Mouse (Mus musculus) mammary gland, adult 2 months (tissue): Measurements from ENCODE around the gene Cdc6. TPM values are rescaled to one million over a fixed set of nuclear protein-coding genes. Genes with fewer than 3 reads are reported as not detected.

Experiments used
- polyA plus RNA-seq: library from polyadenylated mRNA; depleted of rRNA; stranded (reverse); fragments of >200 nt; gene quantifications from 2 replicates; pipeline ENCODE4 v1.2.3, GENCODE M21; 2012; ENCODE audit warnings: low replicate concordance; rRNA removed

Gene Cdc6
- polyA plus RNA-seq, result 0.30 and 0.56 TPM in 2 replicates

DNA sequence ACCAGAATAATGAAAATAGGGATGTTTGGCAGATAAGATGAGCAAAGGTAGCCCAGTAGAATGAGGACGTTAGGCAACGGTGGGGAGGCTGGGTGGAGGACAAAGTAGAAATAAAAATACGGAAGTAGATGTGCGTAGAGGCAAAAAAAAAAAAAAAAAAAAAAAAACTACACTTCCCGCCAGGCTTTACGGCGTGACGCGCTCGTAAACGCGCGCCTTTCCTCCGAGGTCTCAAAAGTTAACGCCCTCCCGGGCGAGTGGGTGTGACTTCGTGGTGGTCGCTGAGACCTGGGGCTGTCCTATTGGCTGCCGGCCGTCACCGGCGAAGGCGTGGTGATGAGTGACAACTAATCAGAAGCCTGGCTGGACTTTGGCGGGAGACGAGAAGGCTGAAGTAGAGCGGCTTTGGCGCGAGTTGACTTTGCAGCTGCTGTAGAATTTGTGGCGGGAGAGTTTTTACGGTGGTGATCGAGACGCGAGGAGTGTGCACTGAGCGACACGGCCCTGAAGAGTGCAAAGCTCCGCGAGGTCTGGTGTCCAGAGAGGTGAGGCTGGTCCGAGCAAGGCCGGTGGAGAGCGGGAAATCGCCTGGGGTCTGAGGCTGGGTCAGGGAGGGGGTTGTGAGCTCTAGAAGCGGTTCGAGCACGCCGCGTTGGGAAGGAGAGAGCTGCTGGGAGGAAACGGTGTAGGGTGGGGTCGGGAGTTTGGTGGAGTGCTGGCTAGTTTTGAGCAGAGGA lies at the start of gene Cdc6:
Gene Cdc6, plus strand, starts transcription at position 365 of the 737 bp plus-strand sequence.

DNA sequence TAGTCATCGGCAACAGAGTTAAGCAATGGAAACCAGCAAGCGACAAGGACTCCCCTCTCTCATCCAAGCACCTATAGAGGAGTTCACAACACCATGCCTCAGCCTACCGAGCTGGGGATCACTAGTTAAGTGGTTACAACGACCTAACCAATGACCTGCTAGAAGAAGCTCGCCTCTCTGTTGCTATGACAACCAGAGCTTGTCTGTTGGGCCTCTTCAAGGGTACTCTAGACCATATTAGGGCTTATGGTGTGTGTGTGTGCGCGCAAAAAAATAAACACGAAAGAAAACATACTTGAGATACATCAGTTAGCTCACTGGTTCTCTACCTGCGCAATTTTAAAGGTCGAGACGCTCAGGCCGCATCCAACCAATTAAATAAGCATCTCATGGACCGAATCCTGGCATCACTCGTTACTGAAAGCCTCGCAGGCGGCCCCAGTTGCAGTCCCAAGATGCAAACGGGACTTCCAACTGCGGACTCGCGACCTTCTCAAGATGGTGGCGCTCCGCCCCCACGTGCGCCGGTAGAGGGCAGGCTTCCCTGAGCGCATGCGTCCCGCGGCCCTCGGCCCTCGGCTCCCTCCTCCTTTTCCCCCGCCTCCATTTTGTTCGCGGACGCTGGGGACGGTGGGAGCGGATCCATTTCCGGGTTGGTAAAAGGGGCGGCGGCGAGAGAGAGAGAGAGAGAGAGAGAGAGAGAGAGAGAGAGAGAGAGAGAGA lies 44.4 kb upstream of the Cdc6 start, which contains the start of gene Wipf2:
Gene Wipf2, plus strand, starts transcription at position 611 of the 723 bp plus-strand sequence.

DNA sequence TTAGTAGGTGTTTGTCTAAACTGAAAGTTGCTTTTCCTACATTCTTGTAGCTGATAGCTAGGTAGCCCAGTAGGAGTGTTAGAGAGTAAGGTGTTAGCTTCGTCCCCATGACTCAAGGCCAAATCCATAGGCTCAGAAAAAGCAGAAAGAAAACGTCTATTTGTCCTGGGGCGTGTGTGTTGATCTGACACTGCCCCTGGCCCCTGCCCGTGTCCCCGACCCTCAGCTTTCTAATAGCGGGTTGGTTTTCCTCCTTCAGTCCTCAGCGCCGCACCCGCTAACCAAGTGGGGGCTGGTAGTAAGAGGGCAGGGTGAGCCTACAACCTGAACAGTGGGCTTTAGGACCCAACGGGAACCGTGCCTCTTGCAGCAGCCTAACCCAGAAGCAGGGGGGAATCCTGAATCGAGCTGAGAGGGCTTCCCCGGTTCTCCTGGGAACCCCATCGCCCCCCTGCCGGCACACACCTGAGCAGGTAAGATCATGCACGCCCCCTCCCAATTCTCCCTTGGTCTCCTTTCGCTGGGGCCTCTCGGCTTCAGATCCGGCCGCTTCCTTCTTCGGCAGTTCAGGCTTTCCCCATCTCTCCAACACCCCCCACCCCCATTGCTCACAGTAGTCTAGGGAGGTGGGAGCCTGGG lies 20.0 kb downstream of the Cdc6 start, which contains the start of gene Rara:
Gene Rara, plus strand, starts transcription at position 381 of the 639 bp plus-strand sequence.

Other genes starting within 250 kb of the Cdc6 start
- gene Gsdma, start 243.4 kb upstream of the Cdc6 start, polyA plus RNA-seq, result 0.05 and 0.52 TPM in 2 replicates
- 169 and 195 TPM in 2 replicates for gene Psmd3, start 225.2 kb upstream of the Cdc6 start, polyA plus RNA-seq
- gene Csf3, start 206.5 kb upstream of the Cdc6 start, polyA plus RNA-seq, result 1.1 and 1.7 TPM in 2 replicates
- gene Med24, start 178.4 kb upstream of the Cdc6 start, polyA plus RNA-seq, result 75.8 and 98.2 TPM in 2 replicates
- 88.4 and 134 TPM in 2 replicates for gene Thra, start 167.2 kb upstream of the Cdc6 start, polyA plus RNA-seq
- 163 and 226 TPM in 2 replicates for gene Nr1d1, start 132.5 kb upstream of the Cdc6 start, polyA plus RNA-seq
- gene Msl1, start 112.3 kb upstream of the Cdc6 start, polyA plus RNA-seq, result 38.4 and 55.7 TPM in 2 replicates
- 37.2 and 39.8 TPM in 2 replicates for gene Casc3, start 102.9 kb upstream of the Cdc6 start, polyA plus RNA-seq
- 11.6 and 16.3 TPM in 2 replicates for gene Rapgefl1, start 71.0 kb upstream of the Cdc6 start, polyA plus RNA-seq
- 10.4 and 20.9 TPM in 2 replicates for gene Wipf2, start 44.2 kb upstream of the Cdc6 start, polyA plus RNA-seq
- 29.7 and 75.4 TPM in 2 replicates for gene Rara, start 20.0 kb downstream of the Cdc6 start, polyA plus RNA-seq
- 0.14 and 1.6 TPM in 2 replicates for gene Gjd3, start 75.2 kb downstream of the Cdc6 start, polyA plus RNA-seq
- gene Top2a, start 116.4 kb downstream of the Cdc6 start, polyA plus RNA-seq, result 1.7 and 2.0 TPM in 2 replicates
- gene Igfbp4, start 133.4 kb downstream of the Cdc6 start, polyA plus RNA-seq, result 630 and 848 TPM in 2 replicates
- gene Tns4, start 181.5 kb downstream of the Cdc6 start, polyA plus RNA-seq, result 8.4 and 12.1 TPM in 2 replicates
- gene Ccr7, start 247.3 kb downstream of the Cdc6 start, polyA plus RNA-seq, result 92.7 and 174 TPM in 2 replicates